Comparison of ENCODE assay signal across 9 mouse cellular contexts in genomic region chr15:6840199-6840598, GRCm38 (mm10). TPM values are rescaled to one million over a fixed set of nuclear protein-coding genes. Genes with fewer than 3 reads are reported as not detected.
DNase-seq lines count a peak whose midpoint lies in the region; ATAC-seq and TF ChIP-seq lines count a peak whose summit lies in the region.
"Had no signal": no experiment of that assay in that cellular context is flagged by ENCODE, and none has a peak within 500 bp of the region (broad histone marks: within the 10 kb centered on the region; RNA-seq: fewer than 3 reads in every experiment).

No protein-coding gene starts in this region.

- H3K27ac ChIP-seq in layer of hippocampus, adult 2 months: no peak overlapping the region
- no peak overlapping the region for H3K27ac ChIP-seq in cortical plate, adult 2 months (ENCODE audit: insufficient read depth, low read length)
- H3K27ac ChIP-seq: midbrain, embryonic 12.5 days had no signal

- H3K4me1 ChIP-seq in cortical plate, adult 2 months (ENCODE audit: control insufficient read depth, insufficient read depth, low read length): no peaks in the 10 kb centered on the region
- H3K4me1 ChIP-seq: midbrain, embryonic 12.5 days had no signal

- peak; percentile 86 for TF ChIP-seq CTCF in layer of hippocampus, adult 2 months (conservative IDR thresholded peaks at IDR 0.05)
- peak; percentile 42 for TF ChIP-seq CTCF in cortical plate, adult 2 months (IDR thresholded peaks at IDR 0.05; ENCODE audit: extremely low read depth, insufficient read depth, low read length)

- DNase-seq in adrenal gland, postnatal 14 days: peak; percentile 13
- DNase-seq in adrenal gland, adult 18-20 months (ENCODE audit: low spot score in 2 of 2): no peak
- peak; percentile 13 to 16 for DNase-seq in layer of hippocampus, adult 2 months (ENCODE audit: low spot score in 2 of 2)
- DNase-seq in layer of hippocampus, postnatal 25 days (ENCODE audit: extremely low spot score in 1 of 2, low spot score in 1 of 2): no peak
- DNase-seq in right cerebral cortex, postnatal 14 days: no peak
- DNase-seq in ovary, adult 18-20 months (ENCODE audit: low spot score): no peak

- peak; percentile 54 for ATAC-seq in megakaryocyte progenitor cell, adult 5-6 weeks (replicated peaks; ENCODE audit: poor library complexity)

- no peak for TF ChIP-seq POLR2A in cortical plate, adult 2 months (IDR thresholded peaks at IDR 0.05; ENCODE audit: extremely low read depth, insufficient read depth, low read length)

- no peak overlapping the region for H3K4me3 ChIP-seq in layer of hippocampus, adult 2 months
- H3K4me3 ChIP-seq in cortical plate, adult 2 months (ENCODE audit: insufficient read depth, low read length): no peak overlapping the region
- H3K4me3 ChIP-seq: midbrain, embryonic 12.5 days had no signal

RNA-seq across cellular contexts. Expression of gene Osmr, which starts 34.6 kb away (rescaled TPM):
- total RNA-seq in adrenal gland, postnatal 14 days (2021): 5.8 and 12.1 TPM in 2 replicates
- 10 to 100 TPM in 1 of 2 experiments, 1 to 10 TPM in 1; 6.1 to 11.9 TPM for total RNA-seq in adrenal gland, adult 18-20 months (2021)
- total RNA-seq in layer of hippocampus, adult 2 months (2021): 1 to 10 TPM; 2.4 to 4.0 TPM
- total RNA-seq in layer of hippocampus, postnatal 25 days (2021): 1 to 10 TPM; 2.7 to 2.8 TPM
- polyA plus RNA-seq in cortical plate, adult 2 months (2012; rRNA removed): 2.4 TPM in 2 replicates
- not detected in 2 replicates for total RNA-seq in megakaryocyte progenitor cell, adult 5-6 weeks (2015)
- total RNA-seq in megakaryocyte progenitor cell, adult 5-6 weeks (2017): not detected in 2 replicates

Comparison
In these comparisons a context has a peak if more than half of its experiments do, and no peak if none do; other contexts are left out.
1. DNase-seq: peak in adrenal gland, postnatal 14 days (single experiment) and layer of hippocampus, adult 2 months (2 of 2); none in adrenal gland, adult 18-20 months (0 of 2), layer of hippocampus, postnatal 25 days (0 of 2), right cerebral cortex, postnatal 14 days (single experiment) and ovary, adult 18-20 months (single experiment).